Mouse (Mus musculus) embryonic fibroblast, embryonic 13.5 days (primary cell): ENCODE data around the gene Zcchc7.

Experiments used
- CTCF ChIP-seq: IDR thresholded peaks from 2 replicates; pipeline ENCODE4 v1.5.1; 2011; ENCODE audit warnings: mild to moderate bottlenecking, control low read depth, low read length, moderate library complexity, borderline replicate concordance; ENCODE audit not compliant: insufficient read depth
- POLR2A ChIP-seq: IDR thresholded peaks from 2 replicates; pipeline ENCODE4 v1.6.1; 2011; ENCODE audit warnings: low read depth, mild to moderate bottlenecking, control low read depth, low read length, moderate library complexity

DNA sequence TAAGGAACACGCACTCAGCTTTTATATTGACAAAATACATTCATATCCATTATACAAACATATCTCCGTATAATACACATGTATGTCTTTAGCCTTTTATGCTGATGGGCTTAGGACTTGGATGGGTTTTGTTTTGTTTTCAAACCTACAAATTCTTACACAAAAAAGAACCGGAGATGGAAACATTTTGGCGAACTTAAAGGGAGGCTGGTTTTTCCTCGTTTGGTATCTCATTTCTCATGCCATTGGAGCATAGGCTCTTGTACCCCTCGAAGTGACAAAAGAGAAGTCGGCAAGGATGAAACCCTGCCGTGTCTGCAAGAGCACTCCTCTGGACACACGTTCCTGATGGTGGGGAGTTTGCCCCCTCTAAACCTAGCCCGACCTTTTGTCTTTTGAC lies 39.3 kb upstream of the Zcchc7 start:
- TF ChIP-seq POLR2A (no peak), CTCF (no peak)
